Mouse (Mus musculus) forebrain, embryonic 15.5 days (tissue): ENCODE measurements at regions not wholly inside any gene's neighbourhood (a gene's known extent, or its start where the extent isn't known, plus 50 kb on each side); places are given as distances from the start of the nearest gene placed in this dataset.
"Not testable (repeated sequence)": the region's sequence is repeated elsewhere in the genome, so short reads cannot be mapped to it uniquely, and the experiment has no call there.

Experiments used
- ATAC-seq: fragments of 200-750 bp; cut with Nextera tagmentation; replicated peaks from 2 replicates; pipeline ENCODE4 v1.8.0; 2017; ENCODE audit warnings: mild to moderate bottlenecking, moderate TSS enrichment, moderate library complexity
- H3K27ac ChIP-seq: fragments of 300-500 bp; sonication (generic); replicated peaks from 2 replicates; pipeline ENCODE4 v1.5.1; 2015; ENCODE audit warnings: mild to moderate bottlenecking, inconsistent platforms
- H3K27me3 ChIP-seq: fragments of 300-500 bp; sonication (generic); 2 replicates; pipeline ENCODE4 v1.6.1; 2015; ENCODE audit warnings: inconsistent platforms
- H3K36me3 ChIP-seq: fragments of 300-500 bp; sonication (generic); 2 replicates; pipeline ENCODE4 v1.6.1; 2015; ENCODE audit warnings: mild to moderate bottlenecking, inconsistent platforms
- H3K4me1 ChIP-seq: fragments of 300-500 bp; sonication (generic); 2 replicates; pipeline ENCODE4 v1.6.1; 2015; ENCODE audit warnings: inconsistent platforms
- H3K4me2 ChIP-seq: fragments of 300-500 bp; sonication (generic); replicated peaks from 2 replicates; pipeline ENCODE4 v1.6.1; 2015; ENCODE audit warnings: mild to moderate bottlenecking, inconsistent platforms
- H3K4me3 ChIP-seq: fragments of 300-500 bp; sonication (generic); 2 replicates; pipeline ENCODE4 v1.5.1; 2015; ENCODE audit warnings: mild to moderate bottlenecking, inconsistent platforms
- H3K9ac ChIP-seq: fragments of 300-500 bp; sonication (generic); replicated peaks from 2 replicates; pipeline ENCODE4 v1.6.1; 2015; ENCODE audit warnings: mild to moderate bottlenecking, inconsistent platforms
- H3K9me3 ChIP-seq: fragments of 300-500 bp; sonication (generic); 2 replicates; pipeline ENCODE4 v1.6.1; 2016; ENCODE audit warnings: inconsistent platforms
- WGBS: fragments of 180-500 bp; shearing (Covaris S2); methylation state at CpG from one replicate; pipeline ENCODE4 v1.1.7; 2015; ENCODE audit warnings: mixed read lengths; 5-methylcytosine and 5-hydroxymethylcytosine counted together

GRCm38 (mm10) chr8:34679565-34680291 lies 568.2 kb upstream of the Gm10131 start:
- peak; percentile 86 for ATAC-seq
- Histone ChIP-seq H3K36me3 (no peaks in the 10 kb centered on the region), H3K9ac (peak overlapping the region; percentile 42), H3K4me3 (peak overlapping the region; percentile 10; the same call in 1 of the 2 replicates), H3K27me3 (no peaks in the 10 kb centered on the region), H3K4me2 (peak overlapping the region; percentile 36), H3K9me3 (no peaks in the 10 kb centered on the region), H3K4me1 (peaks cover 19% of the 10 kb centered on the region), H3K27ac (peak overlapping the region; percentile 91)
- 5% methylated on average over 14 of the region's 14 CpGs for WGBS

- H3K9ac ChIP-seq = no peak overlapping the region
- no peak overlapping the region for H3K4me2 ChIP-seq
- H3K27ac ChIP-seq = no peak overlapping the region
- 94% methylated on average over 8 of the region's 8 CpGs for WGBS
- no peaks in the 10 kb centered on the region for H3K9me3 ChIP-seq
- no peaks in the 10 kb centered on the region for H3K27me3 ChIP-seq
- no peaks in the 10 kb centered on the region for H3K36me3 ChIP-seq
- H3K4me1 ChIP-seq = peaks cover 12% of the 10 kb centered on the region
- H3K4me3 ChIP-seq = no peak overlapping the region
- no peak for ATAC-seq
These were observed 567.3 kb upstream of the Gm10131 start for GRCm38 (mm10) chr8:34678879-34679278.

- WGBS = 65% methylated on average over 3 of the region's 3 CpGs
- no peak overlapping the region for H3K4me2 ChIP-seq
- H3K27me3 ChIP-seq = no peaks in the 10 kb centered on the region
- no peaks in the 10 kb centered on the region for H3K4me1 ChIP-seq
- no peak overlapping the region for H3K9ac ChIP-seq
- H3K27ac ChIP-seq = no peak overlapping the region
- no peak overlapping the region for H3K4me3 ChIP-seq
- no peak for ATAC-seq
- no peaks in the 10 kb centered on the region for H3K36me3 ChIP-seq
- H3K9me3 ChIP-seq = no peaks in the 10 kb centered on the region
These were observed 560.2 kb upstream of the Gm10131 start for GRCm38 (mm10) chr8:34671716-34672115.

- no peaks in the 10 kb centered on the region for H3K27me3 ChIP-seq
- no peak overlapping the region for H3K4me2 ChIP-seq
- no peak overlapping the region for H3K9ac ChIP-seq
These were observed 559.6 kb upstream of the Gm10131 start for GRCm38 (mm10) chr8:34670930-34671715.

GRCm38 (mm10) chr8:34669146-34669545 lies 557.6 kb upstream of the Gm10131 start:
- no peak overlapping the region for H3K4me3 ChIP-seq
- H3K4me2 ChIP-seq = no peak overlapping the region
- H3K27me3 ChIP-seq = no peaks in the 10 kb centered on the region
- no peaks in the 10 kb centered on the region for H3K4me1 ChIP-seq
- WGBS = 87% methylated on average over 3 of the region's 3 CpGs
- H3K36me3 ChIP-seq = no peaks in the 10 kb centered on the region
- ATAC-seq = no peak
- H3K9ac ChIP-seq = no peak overlapping the region
- no peak overlapping the region for H3K27ac ChIP-seq
- H3K9me3 ChIP-seq = no peaks in the 10 kb centered on the region

More at GRCm38 (mm10) chr8:34670930-34671715, 559.6 kb upstream of the Gm10131 start:
- H3K4me1 ChIP-seq = no peaks in the 10 kb centered on the region
- H3K4me3 ChIP-seq = no peak overlapping the region
- no peaks in the 10 kb centered on the region for H3K9me3 ChIP-seq
- no peak for ATAC-seq
- H3K36me3 ChIP-seq = no peaks in the 10 kb centered on the region
- no peak overlapping the region for H3K27ac ChIP-seq
- 49% methylated on average over 4 of the region's 4 CpGs for WGBS

- WGBS = 92% methylated on average over 4 of the region's 4 CpGs
- Histone ChIP-seq H3K9me3 (no peaks in the 10 kb centered on the region), H3K36me3 (no peaks in the 10 kb centered on the region), H3K4me3 (no peak overlapping the region), H3K27ac (no peak overlapping the region), H3K4me1 (no peaks in the 10 kb centered on the region), H3K9ac (no peak overlapping the region), H3K27me3 (no peaks in the 10 kb centered on the region), H3K4me2 (no peak overlapping the region)
- ATAC-seq = no peak
These were observed 552.9 kb upstream of the Gm10131 start for GRCm38 (mm10) chr8:34664429-34664828.

GRCm38 (mm10) chr8:34662532-34662931 lies 551.0 kb upstream of the Gm10131 start:
- Histone ChIP-seq H3K27me3 (no peaks in the 10 kb centered on the region), H3K27ac (no peak overlapping the region), H3K9me3 (no peaks in the 10 kb centered on the region), H3K36me3 (no peaks in the 10 kb centered on the region), H3K4me3 (no peak overlapping the region), H3K4me1 (no peaks in the 10 kb centered on the region), H3K4me2 (no peak overlapping the region), H3K9ac (no peak overlapping the region)
- no peak for ATAC-seq
- 95% methylated on average over 6 of the region's 6 CpGs for WGBS

- 92% methylated on average over 8 of the region's 8 CpGs for WGBS
- H3K9me3 ChIP-seq = no peaks in the 10 kb centered on the region
- H3K4me2 ChIP-seq = no peak overlapping the region
- no peaks in the 10 kb centered on the region for H3K27me3 ChIP-seq
- H3K4me3 ChIP-seq = no peak overlapping the region
- H3K27ac ChIP-seq = no peak overlapping the region
- H3K9ac ChIP-seq = no peak overlapping the region
- no peaks in the 10 kb centered on the region for H3K4me1 ChIP-seq
- H3K36me3 ChIP-seq = no peaks in the 10 kb centered on the region
- ATAC-seq = no peak
These were observed 540.2 kb upstream of the Gm10131 start for GRCm38 (mm10) chr8:34651750-34652149.

GRCm38 (mm10) chr8:34628221-34628620 lies 516.7 kb upstream of the Gm10131 start:
- not testable (repeated sequence) for H3K36me3 ChIP-seq, H3K27ac ChIP-seq, H3K4me2 ChIP-seq, H3K9ac ChIP-seq, H3K4me3 ChIP-seq, ATAC-seq, H3K27me3 ChIP-seq, H3K9me3 ChIP-seq, H3K4me1 ChIP-seq
- 93% methylated on average over 2 of the region's 2 CpGs for WGBS

GRCm38 (mm10) chr8:34625670-34626069 lies 514.1 kb upstream of the Gm10131 start:
- Histone ChIP-seq H3K9ac (no peak overlapping the region), H3K9me3 (no peaks in the 10 kb centered on the region), H3K36me3 (no peaks in the 10 kb centered on the region), H3K27ac (no peak overlapping the region), H3K4me1 (peaks cover 4% of the 10 kb centered on the region; the same call in 1 of the 2 replicates), H3K27me3 (no peaks in the 10 kb centered on the region), H3K4me3 (no peak overlapping the region), H3K4me2 (no peak overlapping the region)
- 82% methylated on average over 10 of the region's 10 CpGs for WGBS
- ATAC-seq = no peak

- Histone ChIP-seq H3K9me3 (no peaks in the 10 kb centered on the region), H3K9ac (no peak overlapping the region), H3K4me3 (no peak overlapping the region), H3K27ac (no peak overlapping the region), H3K4me1 (peaks cover 4% of the 10 kb centered on the region; the same call in 1 of the 2 replicates), H3K36me3 (no peaks in the 10 kb centered on the region), H3K4me2 (no peak overlapping the region), H3K27me3 (no peaks in the 10 kb centered on the region)
- WGBS = 51% methylated on average over 7 of the region's 7 CpGs
- no peak for ATAC-seq
These were observed 512.2 kb upstream of the Gm10131 start for GRCm38 (mm10) chr8:34623783-34624182.
